Mouse (Mus musculus): ENCODE data around the gene Gpa33.

GRCm38 (mm10) chr1:166167405-166167804, 37.4 kb downstream of the Gpa33 start:
- no peak for TF ChIP-seq CTCF (IDR thresholded peaks at IDR 0.05; ENCODE audit: low read depth, low read length)
- no peak for TF ChIP-seq POLR2A (IDR thresholded peaks at IDR 0.05; ENCODE audit: extremely low read depth, insufficient read depth, low read length)
